Mouse (Mus musculus): ENCODE measurements around the gene Vmn1r49. TPM values are rescaled to one million over a fixed set of nuclear protein-coding genes. Genes with fewer than 3 reads are reported as not detected.
"Not testable (repeated sequence)": the region's sequence is repeated elsewhere in the genome, so short reads cannot be mapped to it uniquely, and the experiment has no call there.

Gene Vmn1r49
- total RNA-seq (2021) = not detected
- long read RNA-seq, experiment 1 = 0 reads
- long read RNA-seq, experiment 2 = 0 reads

- DNase-seq = no peak
Measured at GRCm38 (mm10) chr6:90078406-90078805, at the start of gene Vmn1r49. Gene Vmn1r49 (minus strand): TSS chr6:90078506.

DNA sequence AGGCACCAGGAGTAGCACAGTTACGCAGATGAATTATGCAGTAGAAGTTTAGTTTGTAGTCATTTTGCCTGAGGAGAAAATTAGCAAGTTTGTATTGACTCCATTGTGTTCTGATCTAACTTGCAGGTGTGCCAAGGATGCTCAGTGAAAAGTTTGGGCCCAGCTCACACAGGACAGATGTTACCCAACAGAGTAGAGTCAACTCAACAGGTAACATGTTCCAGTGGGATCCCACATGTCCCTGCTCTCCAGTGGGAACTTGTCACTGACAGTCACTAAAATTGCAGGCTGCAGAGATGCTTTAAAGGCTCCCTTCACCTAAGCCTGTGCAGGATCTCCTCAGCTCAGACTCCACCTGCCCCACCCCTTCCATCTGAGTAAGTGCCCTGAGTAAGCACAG is 44.0 kb upstream of the Vmn1r49 start, which contains the start of gene Vmn1r51:
Gene Vmn1r51, plus strand, starts transcription at position 301 of the 400 bp plus-strand sequence.
- DNase-seq = not testable (repeated sequence)

DNA sequence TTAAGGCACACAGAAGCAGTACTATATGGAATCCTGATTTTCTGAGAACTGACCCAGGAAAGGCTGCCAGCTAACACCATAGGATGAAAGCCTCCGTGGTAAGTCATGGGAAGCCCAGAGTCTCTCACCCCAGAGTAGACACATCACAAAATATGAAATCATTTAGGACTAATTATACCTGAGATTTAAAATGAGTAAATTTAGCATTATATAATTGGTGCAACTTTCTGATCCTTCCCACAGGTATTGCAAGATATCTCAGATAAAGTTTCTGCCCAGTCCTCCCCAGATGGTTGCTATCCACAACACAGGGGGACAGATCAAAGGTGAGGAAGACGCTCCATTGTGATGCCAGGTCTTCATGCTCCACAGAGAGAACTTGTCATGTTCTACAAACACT is 22.8 kb upstream of the Vmn1r49 start, which contains the start of gene Vmn1r50:
Gene Vmn1r50, plus strand, starts transcription at position 301 of the 400 bp plus-strand sequence.
- no peak for DNase-seq

DNA sequence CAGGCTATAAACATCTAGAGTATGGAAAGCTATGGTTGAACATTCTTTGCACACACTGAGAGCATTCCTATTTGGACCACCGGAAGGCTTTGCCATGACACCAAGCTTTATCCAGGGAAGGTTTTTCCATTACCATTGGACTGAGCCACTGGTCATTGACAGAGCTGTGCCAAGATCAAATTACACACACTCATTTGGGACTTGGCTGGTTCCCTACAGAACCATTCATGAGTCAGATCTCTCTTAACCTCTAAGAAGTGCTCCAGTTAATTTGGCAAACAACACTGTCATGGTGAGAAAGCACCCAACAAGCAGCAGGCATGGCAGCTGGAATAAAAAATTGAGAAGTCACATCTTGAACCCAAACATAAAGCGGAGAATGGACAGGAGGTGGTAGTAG is 22.3 kb upstream of the Vmn1r49 start:
- no peak for DNase-seq

DNA sequence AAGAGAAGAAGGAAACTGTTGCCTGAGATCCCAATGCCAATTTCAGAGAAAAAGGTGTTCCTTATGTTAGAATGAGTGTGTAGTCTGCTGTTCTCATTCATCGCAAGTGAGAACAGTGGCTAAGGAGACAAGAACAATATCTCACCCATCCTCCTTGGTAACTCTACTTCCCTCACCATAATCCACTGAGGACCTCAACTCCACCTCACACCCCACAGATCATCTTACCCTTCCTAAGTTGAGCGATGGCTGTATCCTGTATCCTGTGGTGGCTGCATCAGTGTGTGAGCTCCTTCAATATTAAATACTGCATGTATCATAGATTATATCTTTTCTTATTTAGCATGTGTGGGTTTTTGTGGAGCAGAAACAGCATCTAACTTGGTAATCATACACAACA is 41.6 kb downstream of the Vmn1r49 start, which contains the start of gene Vmn1r48:
Gene Vmn1r48, minus strand, starts transcription at position 101 of the 400 bp plus-strand sequence.
- DNase-seq = not testable (repeated sequence)

Other genes starting within 250 kb of the Vmn1r49 start
- gene Vmn1r42, start 202.1 kb downstream of the Vmn1r49 start, total RNA-seq (2021) = not detected
- not detected for gene Vmn1r43, start 202.1 kb downstream of the Vmn1r49 start, total RNA-seq (2021)
- not detected for gene Vmn1r44, start 194.8 kb downstream of the Vmn1r49 start, total RNA-seq (2021)
- gene Vmn1r45, start 137.9 kb downstream of the Vmn1r49 start, total RNA-seq (2021) = not detected
- not detected for gene Vmn1r46, start 109.2 kb downstream of the Vmn1r49 start, total RNA-seq (2021)
- not detected for gene Vmn1r47, start 62.4 kb downstream of the Vmn1r49 start, total RNA-seq (2021)
- gene Vmn1r48, start 41.7 kb downstream of the Vmn1r49 start, total RNA-seq (2021) = not detected
- gene Vmn1r50, start 22.9 kb upstream of the Vmn1r49 start, total RNA-seq (2021) = not detected
- gene Vmn1r51, start 44.1 kb upstream of the Vmn1r49 start, total RNA-seq (2021) = not detected
- not detected for gene Vmn1r52, start 96.3 kb upstream of the Vmn1r49 start, total RNA-seq (2021)
- gene V1ra8, start 124.3 kb upstream of the Vmn1r49 start, total RNA-seq (2021) = not detected
- not detected for gene Vmn1r53, start 145.9 kb upstream of the Vmn1r49 start, total RNA-seq (2021)
- not detected for gene Vmn1r54, start 167.8 kb upstream of the Vmn1r49 start, total RNA-seq (2021)
- gene BC048671, start 222.7 kb upstream of the Vmn1r49 start, total RNA-seq (2021) = not detected
- gene Chst13, start 246.7 kb upstream of the Vmn1r49 start, total RNA-seq (2021) = under 1 TPM in 1 of 2 experiments, not detected in 1; 0.17 TPM